In the genomic region with DNA sequence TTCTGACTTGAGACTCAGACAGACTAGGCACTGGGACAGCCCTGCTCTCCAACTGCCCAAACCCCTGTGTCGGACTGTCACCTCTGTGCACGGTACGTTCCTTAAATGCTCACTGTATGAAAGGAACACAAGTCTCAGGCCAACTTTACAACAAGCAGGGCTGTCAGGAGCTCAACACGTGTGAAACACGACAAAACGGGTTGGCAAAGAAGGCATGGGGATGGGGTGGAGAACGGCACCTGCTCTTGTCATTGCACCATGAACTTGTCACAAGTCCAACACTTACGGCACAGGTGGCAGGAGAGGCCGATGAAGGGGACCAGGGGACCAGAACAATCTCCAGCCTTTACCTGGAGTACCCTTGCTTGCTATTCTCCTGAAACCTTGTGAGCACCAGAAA, we compare ENCODE assay signal across 29 mouse cellular contexts.
DNase-seq lines count a peak whose midpoint lies in the region; ATAC-seq and TF ChIP-seq lines count a peak whose summit lies in the region.
"Had no signal": no experiment of that assay in that cellular context is flagged by ENCODE, and none has a peak within 500 bp of the region (broad histone marks: within the 10 kb centered on the region; RNA-seq: fewer than 3 reads in every experiment).

No protein-coding gene starts in this region.

- no peak overlapping the region for H3K4me3 ChIP-seq in kidney, embryonic 16.5 days (ENCODE audit: low read length)
- no peak overlapping the region for H3K4me3 ChIP-seq in intestine, embryonic 15.5 days (replicated peaks)
- H3K4me3 ChIP-seq in liver, embryonic 11.5 days (ENCODE audit: low read depth, low read length): no peak overlapping the region
- no peak overlapping the region for H3K4me3 ChIP-seq in liver, postnatal 0 days (ENCODE audit: low read depth, low read length)
- H3K4me3 ChIP-seq: embryonic facial prominence, embryonic 13.5 days; forebrain, embryonic 10.5 days; forebrain, embryonic 15.5 days; gastrocnemius, adult 2 months; midbrain, embryonic 12.5 days had no signal

- H3K36me3 ChIP-seq in kidney, embryonic 16.5 days (ENCODE audit: insufficient read depth, low read length): peaks cover 41% of the 10 kb centered on the region
- H3K36me3 ChIP-seq in intestine, embryonic 15.5 days: peaks cover 16% of the 10 kb centered on the region; the same call in 1 of the 2 replicates
- H3K36me3 ChIP-seq in liver, embryonic 11.5 days (ENCODE audit: control insufficient read depth, insufficient read depth, low read length): peaks cover 12% of the 10 kb centered on the region
- peaks cover 52% of the 10 kb centered on the region for H3K36me3 ChIP-seq in liver, postnatal 0 days (replicated peaks; ENCODE audit: insufficient read depth, low read length)

- no peak overlapping the region for H3K9ac ChIP-seq in kidney, embryonic 16.5 days (replicated peaks; ENCODE audit: low read length)
- no peak overlapping the region for H3K9ac ChIP-seq in intestine, embryonic 15.5 days
- H3K9ac ChIP-seq in liver, embryonic 11.5 days (ENCODE audit: low read depth, low read length): no peak overlapping the region
- 0 out of 2 replicates have a peak overlapping the region, but pooled peaks have one; percentile 7 for H3K9ac ChIP-seq in liver, postnatal 0 days (replicated peaks)
- H3K9ac ChIP-seq: embryonic facial prominence, embryonic 13.5 days; forebrain, embryonic 15.5 days; hindbrain, embryonic 14.5 days; lung, embryonic 14.5 days; midbrain, embryonic 12.5 days had no signal

- no peak for TF ChIP-seq EP300 in liver, postnatal 0 days (IDR thresholded peaks at IDR 0.05; ENCODE audit: low read depth)

- peak overlapping the region; percentile 5; the same call in 1 of the 2 replicates for H3K27ac ChIP-seq in kidney, embryonic 16.5 days (ENCODE audit: low read length)
- peak overlapping the region; percentile 60 for H3K27ac ChIP-seq in intestine, embryonic 15.5 days
- H3K27ac ChIP-seq in liver, embryonic 11.5 days (ENCODE audit: low read depth, low read length): peak overlapping the region; percentile 48; the same call in 1 of the 2 replicates
- peak overlapping the region; percentile 64 for H3K27ac ChIP-seq in liver, postnatal 0 days (ENCODE audit: low read depth)
- H3K27ac ChIP-seq: embryonic facial prominence, embryonic 13.5 days; forebrain, embryonic 10.5 days; forebrain, embryonic 15.5 days; gastrocnemius, adult 2 months; hindbrain, embryonic 14.5 days; midbrain, embryonic 12.5 days had no signal

- no peak for TF ChIP-seq CTCF in liver, postnatal 0 days (IDR thresholded peaks at IDR 0.05; ENCODE audit: low read depth)

- no peak overlapping the region for H3K4me2 ChIP-seq in kidney, embryonic 16.5 days (replicated peaks; ENCODE audit: low read depth, low read length)
- no peak overlapping the region for H3K4me2 ChIP-seq in intestine, embryonic 15.5 days (replicated peaks)
- no peak overlapping the region for H3K4me2 ChIP-seq in liver, embryonic 11.5 days
- no peak overlapping the region for H3K4me2 ChIP-seq in liver, postnatal 0 days (ENCODE audit: low read depth, low read length)
- H3K4me2 ChIP-seq: embryonic facial prominence, embryonic 13.5 days; forebrain, embryonic 15.5 days; heart, embryonic 11.5 days; hindbrain, embryonic 14.5 days; lung, embryonic 14.5 days; midbrain, embryonic 12.5 days had no signal

- no peaks in the 10 kb centered on the region for H3K9me3 ChIP-seq in kidney, embryonic 16.5 days (ENCODE audit: low read length)
- H3K9me3 ChIP-seq in intestine, embryonic 15.5 days: no peaks in the 10 kb centered on the region
- no peaks in the 10 kb centered on the region for H3K9me3 ChIP-seq in liver, embryonic 11.5 days (ENCODE audit: control insufficient read depth, low read length)
- H3K9me3 ChIP-seq in liver, postnatal 0 days (ENCODE audit: low read length): no peaks in the 10 kb centered on the region
- H3K9me3 ChIP-seq: embryonic facial prominence, embryonic 13.5 days; forebrain, embryonic 10.5 days; forebrain, embryonic 15.5 days; midbrain, embryonic 12.5 days had no signal

- no peak for ATAC-seq in kidney, embryonic 16.5 days (ENCODE audit: low FRiP score, low TSS enrichment)
- ATAC-seq in intestine, embryonic 15.5 days: peak; percentile 37
- ATAC-seq in liver, embryonic 11.5 days (replicated peaks; ENCODE audit: low FRiP score): peak; percentile 1; the same call in 1 of the 2 replicates
- peak; percentile 60 for ATAC-seq in liver, postnatal 0 days
- ATAC-seq: forebrain, embryonic 15.5 days; Patski had no signal

- no peaks in the 10 kb centered on the region for H3K27me3 ChIP-seq in kidney, embryonic 16.5 days (ENCODE audit: insufficient read depth, low read length)
- no peaks in the 10 kb centered on the region for H3K27me3 ChIP-seq in intestine, embryonic 15.5 days (replicated peaks)
- no peaks in the 10 kb centered on the region for H3K27me3 ChIP-seq in liver, embryonic 11.5 days (replicated peaks; ENCODE audit: control insufficient read depth, insufficient read depth, low read length)
- H3K27me3 ChIP-seq in liver, postnatal 0 days (ENCODE audit: insufficient read depth, low read length): no peaks in the 10 kb centered on the region
- H3K27me3 ChIP-seq: embryonic facial prominence, embryonic 13.5 days; forebrain, embryonic 15.5 days; midbrain, embryonic 12.5 days; Patski had no signal

- H3K4me1 ChIP-seq in kidney, embryonic 16.5 days (ENCODE audit: insufficient read depth, low read length): 0 out of 2 replicates have a peak, but pooled peaks cover 9% of the 10 kb centered on the region
- H3K4me1 ChIP-seq in intestine, embryonic 15.5 days (replicated peaks): peaks cover 10% of the 10 kb centered on the region
- H3K4me1 ChIP-seq in liver, embryonic 11.5 days (replicated peaks; ENCODE audit: control insufficient read depth, insufficient read depth, low read length): peaks cover 13% of the 10 kb centered on the region
- peaks cover 8% of the 10 kb centered on the region; the same call in 1 of the 2 replicates for H3K4me1 ChIP-seq in liver, postnatal 0 days (ENCODE audit: insufficient read depth)
- H3K4me1 ChIP-seq: forebrain, embryonic 10.5 days; midbrain, embryonic 12.5 days had no signal

- 88% methylated on average over 9 of the region's 9 CpGs for WGBS in kidney, embryonic 16.5 days
- WGBS in intestine, embryonic 15.5 days: 84% methylated on average over 9 of the region's 9 CpGs
- 90% methylated on average over 9 of the region's 9 CpGs for WGBS in liver, embryonic 11.5 days
- WGBS in liver, postnatal 0 days (ENCODE audit: insufficient replicate concordance): 76% methylated on average over 9 of the region's 9 CpGs

- no peak for DNase-seq in kidney, postnatal 10 days
- DNase-seq in liver, embryonic 11.5 days (ENCODE audit: low spot score): no peak
- DNase-seq in liver, postnatal 0 days: no peak
- no peak for DNase-seq in thymus, postnatal 0 days (ENCODE audit: low spot score)
- DNase-seq in cerebellum, adult 9-11 months: no peak
- DNase-seq: adrenal gland, postnatal 10 days; cerebellum, adult 11 months; cerebellum, postnatal 10 days; gastrocnemius, adult 2 months; gastrocnemius, postnatal 36 days; heart, adult 18-20 months; heart, postnatal 10 days; layer of hippocampus, postnatal 36 days; left cerebral cortex, postnatal 4 days; lung, embryonic 14.5 days; lung, postnatal 14 days; retina, postnatal 1 day; right cerebral cortex, postnatal 14 days; thymus, adult 18-20 months; thymus, postnatal 36 days had no signal

Comparison
In these comparisons a context has a peak if more than half of its experiments do, and no peak if none do; other contexts are left out.
1. H3K27ac ChIP-seq: peak in every context shown above with its lines; median percentile 64 in liver, postnatal 0 days; 60 in intestine, embryonic 15.5 days; 48 in liver, embryonic 11.5 days; 5 in kidney, embryonic 16.5 days.